Mouse (Mus musculus): ENCODE results near the gene Nmnat3. TPM values are rescaled to one million over a fixed set of nuclear protein-coding genes. Genes with fewer than 3 reads are reported as not detected.
"Not testable (repeated sequence)": the region's sequence is repeated elsewhere in the genome, so short reads cannot be mapped to it uniquely, and the experiment has no call there.

Gene Nmnat3
- polyA plus RNA-seq (2014; fragmentation: Nextera tagmentation; extraction: Ambion mirVana) = 1.6 and 1.7 TPM in 2 replicates

DNA sequence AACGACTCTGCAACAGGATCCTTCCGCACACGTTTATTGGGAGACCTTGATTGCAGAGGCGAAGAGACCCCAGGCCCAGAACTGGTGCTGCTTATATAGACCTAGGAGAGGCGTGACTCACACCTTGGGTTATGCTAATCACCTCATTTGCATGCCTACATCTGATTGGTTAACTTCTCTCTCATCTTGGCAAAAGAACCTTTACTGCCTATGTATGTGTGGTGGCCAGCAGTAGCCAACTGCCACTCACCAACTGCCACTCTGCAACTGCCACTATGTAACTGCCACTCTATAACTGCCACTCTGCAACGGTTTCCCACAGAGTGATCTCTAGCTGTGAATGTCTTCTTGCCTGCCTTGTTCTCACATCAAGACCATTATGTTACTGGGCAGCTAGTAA is at the start of gene Nmnat3:
Gene Nmnat3, plus strand, starts transcription at position 301 of the 400 bp plus-strand sequence.
- H3K4me3 ChIP-seq (replicated peaks; ENCODE audit: low read length); H3K9ac ChIP-seq; H3K9me3 ChIP-seq (ENCODE audit: control insufficient read depth, low read length); H3K4me1 ChIP-seq (replicated peaks; ENCODE audit: control insufficient read depth, insufficient read depth, low read length); H3K27me3 ChIP-seq (ENCODE audit: control insufficient read depth, insufficient read depth, low read length); H3K36me3 ChIP-seq (replicated peaks; ENCODE audit: control insufficient read depth, insufficient read depth); H3K27ac ChIP-seq; DNase-seq (ENCODE audit: low spot score); ATAC-seq (ENCODE audit: low FRiP score); H3K4me2 ChIP-seq (replicated peaks): not testable (repeated sequence)
- 88% methylated on average over 6 of the region's 6 CpGs for WGBS

- H3K4me3 ChIP-seq (replicated peaks; ENCODE audit: low read length) = no peak overlapping the region
- ATAC-seq (ENCODE audit: low FRiP score) (no peak), DNase-seq (ENCODE audit: low spot score) (no peak)
- H3K27me3 ChIP-seq (ENCODE audit: control insufficient read depth, insufficient read depth, low read length) = no peaks in the 10 kb centered on the region
- H3K4me2 ChIP-seq (replicated peaks) = no peak overlapping the region
- no peaks in the 10 kb centered on the region for H3K4me1 ChIP-seq (replicated peaks; ENCODE audit: control insufficient read depth, insufficient read depth, low read length)
- 86% methylated on average over 2 of the region's 2 CpGs for WGBS
- no peak overlapping the region for H3K27ac ChIP-seq
- H3K9me3 ChIP-seq (ENCODE audit: control insufficient read depth, low read length) = no peaks in the 10 kb centered on the region
- H3K36me3 ChIP-seq (replicated peaks; ENCODE audit: control insufficient read depth, insufficient read depth) = no peaks in the 10 kb centered on the region
- no peak overlapping the region for H3K9ac ChIP-seq
Measured at GRCm38 (mm10) chr9:98243481-98243880, 43.8 kb upstream of the Nmnat3 start.

DNA sequence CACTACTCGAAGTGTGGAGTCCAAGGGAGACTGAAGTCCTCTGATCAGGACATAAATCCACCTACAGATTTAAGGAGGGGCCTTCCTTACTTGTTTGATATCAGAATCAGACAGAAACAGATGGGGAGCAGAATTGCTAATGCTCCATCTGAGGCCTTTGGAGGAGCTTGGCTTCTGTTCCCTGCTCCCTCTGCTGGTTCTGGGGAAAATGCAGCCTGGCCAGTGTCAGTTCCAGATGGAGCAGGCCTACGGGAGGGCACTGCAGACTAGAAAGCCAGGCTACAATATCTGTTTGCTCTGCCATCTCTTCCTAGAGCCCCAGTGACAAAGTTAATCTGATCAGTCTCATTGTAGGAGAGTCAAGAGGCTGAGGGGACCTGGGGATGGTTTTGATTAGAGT is 43.0 kb upstream of the Nmnat3 start:
- 49% methylated on average over 2 of the region's 2 CpGs for WGBS
- Histone ChIP-seq H3K36me3 (replicated peaks; ENCODE audit: control insufficient read depth, insufficient read depth) (no peaks in the 10 kb centered on the region), H3K4me1 (replicated peaks; ENCODE audit: control insufficient read depth, insufficient read depth, low read length) (no peaks in the 10 kb centered on the region), H3K9ac (no peak overlapping the region), H3K4me2 (replicated peaks) (no peak overlapping the region), H3K4me3 (replicated peaks; ENCODE audit: low read length) (no peak overlapping the region), H3K27ac (no peak overlapping the region), H3K27me3 (ENCODE audit: control insufficient read depth, insufficient read depth, low read length) (no peaks in the 10 kb centered on the region), H3K9me3 (ENCODE audit: control insufficient read depth, low read length) (no peaks in the 10 kb centered on the region)
- peak; percentile 78 for DNase-seq (ENCODE audit: low spot score)
- ATAC-seq (ENCODE audit: low FRiP score) = peak; percentile 71; the same call in 1 of the 2 replicates

- no peaks in the 10 kb centered on the region for H3K27me3 ChIP-seq (ENCODE audit: control insufficient read depth, insufficient read depth, low read length)
- no peaks in the 10 kb centered on the region for H3K4me1 ChIP-seq (replicated peaks; ENCODE audit: control insufficient read depth, insufficient read depth, low read length)
- no peak overlapping the region for H3K27ac ChIP-seq
- WGBS = 80% methylated on average over 2 of the region's 2 CpGs
- H3K4me2 ChIP-seq (replicated peaks) = no peak overlapping the region
- no peaks in the 10 kb centered on the region for H3K36me3 ChIP-seq (replicated peaks; ENCODE audit: control insufficient read depth, insufficient read depth)
- DNase-seq (ENCODE audit: low spot score) (no peak), ATAC-seq (ENCODE audit: low FRiP score) (no peak)
- no peaks in the 10 kb centered on the region for H3K9me3 ChIP-seq (ENCODE audit: control insufficient read depth, low read length)
- H3K4me3 ChIP-seq (replicated peaks; ENCODE audit: low read length) = no peak overlapping the region
- H3K9ac ChIP-seq = no peak overlapping the region
Measured at GRCm38 (mm10) chr9:98245226-98245625, 42.0 kb upstream of the Nmnat3 start.

- no peak overlapping the region for H3K4me2 ChIP-seq (replicated peaks)
- ATAC-seq (ENCODE audit: low FRiP score) = no peak
- 91% methylated on average over 1 of the region's 1 CpGs for WGBS
- no peaks in the 10 kb centered on the region for H3K4me1 ChIP-seq (replicated peaks; ENCODE audit: control insufficient read depth, insufficient read depth, low read length)
- no peak overlapping the region for H3K4me3 ChIP-seq (replicated peaks; ENCODE audit: low read length)
- no peak overlapping the region for H3K27ac ChIP-seq
- no peaks in the 10 kb centered on the region for H3K9me3 ChIP-seq (ENCODE audit: control insufficient read depth, low read length)
- H3K36me3 ChIP-seq (replicated peaks; ENCODE audit: control insufficient read depth, insufficient read depth) = no peaks in the 10 kb centered on the region
- H3K9ac ChIP-seq = no peak overlapping the region
- H3K27me3 ChIP-seq (ENCODE audit: control insufficient read depth, insufficient read depth, low read length) = no peaks in the 10 kb centered on the region
- no peak for DNase-seq (ENCODE audit: low spot score)
Measured at GRCm38 (mm10) chr9:98246351-98246750, 40.9 kb upstream of the Nmnat3 start.

GRCm38 (mm10) chr9:98260210-98260609 is 27.0 kb upstream of the Nmnat3 start:
- Histone ChIP-seq H3K4me1 (replicated peaks; ENCODE audit: control insufficient read depth, insufficient read depth, low read length) (no peaks in the 10 kb centered on the region), H3K27me3 (ENCODE audit: control insufficient read depth, insufficient read depth, low read length) (no peaks in the 10 kb centered on the region), H3K9me3 (ENCODE audit: control insufficient read depth, low read length) (no peaks in the 10 kb centered on the region), H3K4me3 (replicated peaks; ENCODE audit: low read length) (no peak overlapping the region), H3K4me2 (replicated peaks) (no peak overlapping the region), H3K9ac (no peak overlapping the region), H3K27ac (no peak overlapping the region), H3K36me3 (replicated peaks; ENCODE audit: control insufficient read depth, insufficient read depth) (no peaks in the 10 kb centered on the region)
- DNase-seq (ENCODE audit: low spot score) (no peak), ATAC-seq (ENCODE audit: low FRiP score) (no peak)
- 81% methylated on average over 8 of the region's 8 CpGs for WGBS

DNA sequence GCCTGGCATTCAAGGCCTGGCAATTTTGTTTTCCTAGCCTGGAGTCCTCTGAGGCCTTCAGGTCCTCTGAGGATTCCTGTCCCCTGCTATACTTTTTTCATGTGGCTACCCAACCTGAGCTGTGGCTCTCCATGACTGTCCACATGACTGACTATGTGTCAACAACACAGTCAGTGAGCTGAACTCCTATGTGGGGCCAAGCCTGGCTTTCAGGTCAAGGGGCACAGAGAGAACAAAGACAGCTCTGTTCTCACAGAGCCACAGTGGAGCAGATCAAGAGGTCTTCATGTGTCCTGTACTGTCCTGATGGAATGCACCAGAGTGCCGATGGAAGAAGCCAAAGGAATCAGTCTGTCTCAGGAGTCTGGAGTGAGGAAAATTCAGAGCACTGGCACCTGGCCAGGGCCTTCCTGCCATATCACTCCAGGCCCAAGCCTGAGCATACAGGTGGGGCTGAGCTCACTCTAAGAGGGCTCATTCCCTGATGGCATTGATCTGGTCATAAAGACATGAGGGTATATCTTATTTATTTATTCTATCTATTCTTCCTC is 25.7 kb upstream of the Nmnat3 start:
- no peak overlapping the region for H3K4me3 ChIP-seq (replicated peaks; ENCODE audit: low read length)
- H3K4me1 ChIP-seq (replicated peaks; ENCODE audit: control insufficient read depth, insufficient read depth, low read length) = no peaks in the 10 kb centered on the region
- H3K9me3 ChIP-seq (ENCODE audit: control insufficient read depth, low read length) = no peaks in the 10 kb centered on the region
- no peaks in the 10 kb centered on the region for H3K36me3 ChIP-seq (replicated peaks; ENCODE audit: control insufficient read depth, insufficient read depth)
- no peak overlapping the region for H3K9ac ChIP-seq
- DNase-seq (ENCODE audit: low spot score) = no peak
- H3K27me3 ChIP-seq (ENCODE audit: control insufficient read depth, insufficient read depth, low read length) = no peaks in the 10 kb centered on the region
- 7% methylated on average over 1 of the region's 1 CpGs for WGBS
- no peak overlapping the region for H3K27ac ChIP-seq
- no peak overlapping the region for H3K4me2 ChIP-seq (replicated peaks)
- no peak for ATAC-seq (ENCODE audit: low FRiP score)

- no peak overlapping the region for H3K4me2 ChIP-seq (replicated peaks)
- DNase-seq (ENCODE audit: low spot score) = no peak
- no peaks in the 10 kb centered on the region for H3K36me3 ChIP-seq (replicated peaks; ENCODE audit: control insufficient read depth, insufficient read depth)
- no peak overlapping the region for H3K9ac ChIP-seq
- no peaks in the 10 kb centered on the region for H3K4me1 ChIP-seq (replicated peaks; ENCODE audit: control insufficient read depth, insufficient read depth, low read length)
- H3K4me3 ChIP-seq (replicated peaks; ENCODE audit: low read length) = no peak overlapping the region
- ATAC-seq (ENCODE audit: low FRiP score) = no peak
- no peaks in the 10 kb centered on the region for H3K9me3 ChIP-seq (ENCODE audit: control insufficient read depth, low read length)
- WGBS = 75% methylated on average over 5 of the region's 5 CpGs
- no peaks in the 10 kb centered on the region for H3K27me3 ChIP-seq (ENCODE audit: control insufficient read depth, insufficient read depth, low read length)
- no peak overlapping the region for H3K27ac ChIP-seq
Measured at GRCm38 (mm10) chr9:98264916-98265315, 22.3 kb upstream of the Nmnat3 start.

DNA sequence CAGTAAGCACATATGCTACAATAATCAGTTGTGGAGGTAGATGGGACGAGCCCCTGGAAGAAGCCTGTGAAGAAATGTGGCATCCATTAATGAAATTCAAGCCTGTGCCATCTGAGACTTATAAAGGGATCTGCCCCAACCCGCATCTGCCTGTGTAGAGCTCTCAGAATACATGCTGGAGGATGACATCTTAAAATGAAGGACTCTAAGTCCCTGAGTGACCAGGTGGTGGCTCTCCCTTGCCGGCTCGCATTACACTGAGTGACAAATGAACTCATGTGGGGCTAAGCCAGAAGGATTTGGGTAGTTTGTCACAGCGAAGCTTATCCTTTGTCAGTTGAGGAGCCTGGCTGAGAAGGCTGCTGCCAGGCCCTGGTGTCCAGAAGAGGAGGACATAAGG is 14.5 kb upstream of the Nmnat3 start:
- no peak overlapping the region for H3K9ac ChIP-seq
- H3K27ac ChIP-seq = no peak overlapping the region
- H3K27me3 ChIP-seq (ENCODE audit: control insufficient read depth, insufficient read depth, low read length) = 0 out of 2 replicates have a peak, but pooled peaks cover 7% of the 10 kb centered on the region
- no peaks in the 10 kb centered on the region for H3K9me3 ChIP-seq (ENCODE audit: control insufficient read depth, low read length)
- no peaks in the 10 kb centered on the region for H3K36me3 ChIP-seq (replicated peaks; ENCODE audit: control insufficient read depth, insufficient read depth)
- H3K4me2 ChIP-seq (replicated peaks) = no peak overlapping the region
- DNase-seq (ENCODE audit: low spot score) = no peak
- no peak for ATAC-seq (ENCODE audit: low FRiP score)
- no peaks in the 10 kb centered on the region for H3K4me1 ChIP-seq (replicated peaks; ENCODE audit: control insufficient read depth, insufficient read depth, low read length)
- no peak overlapping the region for H3K4me3 ChIP-seq (replicated peaks; ENCODE audit: low read length)
- WGBS = 73% methylated on average over 5 of the region's 5 CpGs

GRCm38 (mm10) chr9:98275080-98275479 is 12.2 kb upstream of the Nmnat3 start:
- no peak overlapping the region for H3K27ac ChIP-seq
- no peak for ATAC-seq (ENCODE audit: low FRiP score)
- 0 out of 2 replicates have a peak, but pooled peaks cover 7% of the 10 kb centered on the region for H3K27me3 ChIP-seq (ENCODE audit: control insufficient read depth, insufficient read depth, low read length)
- no peak overlapping the region for H3K4me2 ChIP-seq (replicated peaks)
- 22% methylated on average over 10 of the region's 10 CpGs for WGBS
- no peak overlapping the region for H3K9ac ChIP-seq
- DNase-seq (ENCODE audit: low spot score) = no peak
- H3K4me1 ChIP-seq (replicated peaks; ENCODE audit: control insufficient read depth, insufficient read depth, low read length) = no peaks in the 10 kb centered on the region
- H3K9me3 ChIP-seq (ENCODE audit: control insufficient read depth, low read length) = no peaks in the 10 kb centered on the region
- no peaks in the 10 kb centered on the region for H3K36me3 ChIP-seq (replicated peaks; ENCODE audit: control insufficient read depth, insufficient read depth)
- no peak overlapping the region for H3K4me3 ChIP-seq (replicated peaks; ENCODE audit: low read length)

Measured in hindbrain, embryonic 14.5 days (tissue).